Comparison of ENCODE assay signal across 24 mouse cellular contexts in the genomic region with DNA sequence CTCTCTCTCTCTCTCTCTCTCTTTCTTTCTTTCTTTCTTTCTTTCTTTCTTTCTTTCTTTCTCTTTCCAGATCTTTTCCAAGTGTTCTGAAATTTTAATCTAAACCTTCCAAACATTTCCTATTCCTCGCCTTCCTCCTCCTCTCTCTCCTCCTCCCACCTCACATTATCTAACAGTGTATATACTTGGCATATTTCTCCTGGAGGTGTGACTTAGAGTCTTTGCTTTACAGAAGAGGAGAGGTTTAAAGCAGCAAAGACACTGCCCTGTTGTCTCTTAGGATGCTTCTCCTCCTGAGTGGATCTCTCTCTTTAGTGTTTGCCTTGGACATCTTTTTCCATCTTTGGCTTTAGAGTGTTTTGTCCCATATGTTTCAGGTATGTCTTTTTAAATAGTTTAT. TPM values are rescaled to one million over a fixed set of nuclear protein-coding genes. Genes with fewer than 3 reads are reported as not detected.
DNase-seq lines count a peak whose midpoint lies in the region; ATAC-seq and TF ChIP-seq lines count a peak whose summit lies in the region.
"Had no signal": no experiment of that assay in that cellular context is flagged by ENCODE, and none has a peak within 500 bp of the region (broad histone marks: within the 10 kb centered on the region; RNA-seq: fewer than 3 reads in every experiment).

No protein-coding gene starts in this region.

- no peaks in the 10 kb centered on the region; the same call in 1 of the 2 replicates for H3K4me1 ChIP-seq in hindbrain, embryonic 13.5 days (replicated peaks)

- no peaks in the 10 kb centered on the region for H3K27me3 ChIP-seq in hindbrain, embryonic 13.5 days
- H3K27me3 ChIP-seq: Patski had no signal

- H3K9ac ChIP-seq in hindbrain, embryonic 13.5 days: no peak overlapping the region

- peak overlapping the region; percentile 24; the same call in 1 of the 2 replicates for H3K4me3 ChIP-seq in left cerebral cortex, adult 2 months
- no peak overlapping the region for H3K4me3 ChIP-seq in hindbrain, embryonic 13.5 days

- TF ChIP-seq CTCF in left cerebral cortex, adult 2 months (IDR thresholded peaks at IDR 0.05): no peak

- H3K36me3 ChIP-seq in hindbrain, embryonic 13.5 days: peaks cover 13% of the 10 kb centered on the region; the same call in 1 of the 2 replicates
- H3K36me3 ChIP-seq: G1E had no signal

- ATAC-seq in frontal cortex, adult (ENCODE audit: low TSS enrichment): peak; percentile 79
- no peak for ATAC-seq in hindbrain, embryonic 13.5 days (ENCODE audit: low FRiP score)
- ATAC-seq in activated CD4-positive, CD25-positive, alpha-beta regulatory T cell, adult 4 months: no peak
- ATAC-seq: CD4-positive, CD25-positive, alpha-beta regulatory T cell, adult 4 months; Patski had no signal

- peak overlapping the region; percentile 78 for H3K27ac ChIP-seq in left cerebral cortex, adult 2 months
- H3K27ac ChIP-seq in hindbrain, embryonic 13.5 days: no peak overlapping the region

- intact Hi-C loops in left cerebral cortex, adult 2 months (cut with DNase I): loop anchor here (1.0 to 2.0 kb wide), 2 partner anchors 24 to 31 kb away; no protein-coding TSS in a partner anchor

- H3K4me2 ChIP-seq in hindbrain, embryonic 13.5 days: no peak overlapping the region

- no peaks in the 10 kb centered on the region for H3K9me3 ChIP-seq in hindbrain, embryonic 13.5 days

- no peak for DNase-seq in frontal cortex, postnatal 25 days (ENCODE audit: low spot score in 2 of 2)
- no peak for DNase-seq in left cerebral cortex, adult 2 months (ENCODE audit: extremely low spot score in 1 of 2, low spot score in 2 of 2)
- no peak for DNase-seq in left cerebral cortex, adult 9 months (ENCODE audit: low spot score in 2 of 2)
- DNase-seq in brain, adult 2 months (ENCODE audit: low read depth, low spot score): peak; percentile 60
- peak; percentile 62 for DNase-seq in telencephalon, adult 2 months (ENCODE audit: low read depth, low spot score)
- DNase-seq: adrenal gland, adult 2 months; adrenal gland, adult 8-10 months; adrenal gland, postnatal 10 days; adrenal gland, postnatal 14 days; adrenal gland, postnatal 25 days; adrenal gland, postnatal 36 days; B cell, adult 2 months; cerebellum, adult 11 months; cerebellum, adult 11-12 months; cerebellum, adult 18-20 months; cerebellum, adult 2 months had no signal

- 88% methylated on average over 1 of the region's 1 CpGs for WGBS in hindbrain, embryonic 13.5 days

RNA-seq across cellular contexts. Expression of gene Dlgap3, which starts 34.1 kb away (rescaled TPM):
- total RNA-seq in left cerebral cortex, adult 2 months (2021): 100 to 1,000 TPM; 372 to 403 TPM
- 13.1 and 13.4 TPM in 2 replicates for polyA plus RNA-seq in hindbrain, embryonic 13.5 days (2015; fragmentation: Nextera tagmentation; extraction: Ambion mirVana)
- polyA plus RNA-seq in activated CD4-positive, CD25-positive, alpha-beta regulatory T cell, adult 4 months (2017; shearing (Covaris generic)): not detected
- total RNA-seq: MEL had no signal
- polyA plus RNA-seq: C2C12; CD4-positive, CD25-positive, alpha-beta regulatory T cell, adult 4 months; G1E had no signal

RNA-seq across cellular contexts. Expression of gene Smim12, which starts 40.5 kb away (rescaled TPM):
- total RNA-seq in left cerebral cortex, adult 2 months (2021): 10 to 100 TPM; 52.1 to 54.0 TPM
- 55.6 and 56.1 TPM in 2 replicates for polyA plus RNA-seq in hindbrain, embryonic 13.5 days (2015; fragmentation: Nextera tagmentation; extraction: Ambion mirVana)
- 10 to 100 TPM; 42.1 to 43.4 TPM for polyA plus RNA-seq in activated CD4-positive, CD25-positive, alpha-beta regulatory T cell, adult 4 months (2017; shearing (Covaris generic))

Comparison
In these comparisons a context has a peak if more than half of its experiments do, and no peak if none do; other contexts are left out.
1. DNase-seq: peak in brain, adult 2 months (single experiment) and telencephalon, adult 2 months (single experiment); none in frontal cortex, postnatal 25 days (0 of 2), left cerebral cortex, adult 2 months (0 of 2) and left cerebral cortex, adult 9 months (0 of 2).
2. RNA of gene Dlgap3, which starts 34.1 kb away (polyA plus RNA-seq): 13.1 to 13.4 TPM in hindbrain, embryonic 13.5 days; not detected in activated CD4-positive, CD25-positive, alpha-beta regulatory T cell, adult 4 months; every median in the first group is over 10 times any median in the second.